Mouse (Mus musculus): ENCODE measurements around the gene Ubl5.
A peak's percentile ranks its signal among the peaks of the same experiment; 100 is the strongest.
"Not testable (repeated sequence)": the region's sequence is repeated elsewhere in the genome, so short reads cannot be mapped to it uniquely, and the experiment has no call there.

The Ubl5 gene

DNA sequence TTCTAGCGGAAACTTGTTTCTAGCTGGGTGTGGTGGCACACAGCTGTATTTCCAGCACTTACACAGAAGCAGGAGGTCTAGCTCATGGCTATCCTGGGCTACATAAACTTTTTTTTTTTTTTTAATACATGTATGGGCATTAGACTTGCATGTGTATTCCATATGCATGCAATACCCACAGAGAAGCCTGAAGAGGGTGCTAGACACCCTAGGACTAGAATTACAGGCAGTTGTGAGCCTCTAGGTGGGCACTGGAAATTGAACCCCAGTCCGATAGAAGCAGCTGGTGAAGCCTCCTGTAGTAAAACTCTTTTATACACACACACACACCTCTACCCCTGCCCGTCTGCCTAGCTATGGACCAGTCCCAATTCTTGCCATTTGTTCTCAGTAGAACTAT is 11.2 kb downstream of the Ubl5 start:
- DNase-seq (ENCODE audit: inconsistent age in 2 of 2, low spot score in 1 of 2): no peak

DNA sequence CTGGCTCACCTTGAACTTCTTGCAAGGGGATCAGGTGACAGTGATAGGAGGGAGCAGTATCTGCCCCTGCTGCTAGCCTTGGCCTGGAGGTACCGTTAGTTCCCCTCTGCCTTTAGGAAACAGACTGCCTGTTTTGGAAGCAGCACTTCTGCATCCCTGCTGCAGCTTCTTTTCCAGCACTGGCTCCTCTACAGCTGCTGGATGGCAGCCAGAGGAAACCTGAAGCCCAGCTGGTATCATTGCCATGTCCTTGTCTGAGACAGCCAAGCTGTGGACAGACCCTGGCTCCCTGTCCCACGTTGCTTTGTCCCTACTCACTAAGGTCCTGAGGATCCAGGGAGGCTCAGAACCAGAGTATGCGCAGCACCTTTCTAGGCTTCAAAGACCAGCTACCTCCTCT is 14.9 kb downstream of the Ubl5 start:
- peak; percentile 73 to 86 for DNase-seq (ENCODE audit: inconsistent age in 2 of 2, low spot score in 1 of 2)

DNA sequence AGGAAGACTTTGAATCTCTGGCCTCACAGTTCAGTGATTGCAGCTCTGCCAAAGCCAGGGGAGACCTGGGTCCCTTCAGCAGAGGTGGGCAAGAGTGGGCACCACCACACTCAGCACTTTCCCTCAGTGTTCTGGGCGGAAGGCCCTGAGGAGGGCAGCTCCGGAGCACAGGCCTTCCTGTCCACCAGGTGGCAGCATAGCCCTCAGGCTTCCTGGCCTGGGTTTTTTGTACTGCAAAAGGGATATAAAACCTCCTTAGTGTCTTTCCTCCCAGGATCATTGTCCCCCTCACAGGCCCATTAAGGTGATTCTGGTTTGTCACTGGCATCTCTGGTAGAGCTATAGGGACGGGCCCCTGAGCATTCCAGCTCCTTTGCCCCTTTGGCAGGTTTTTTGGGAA is 19.6 kb downstream of the Ubl5 start:
- DNase-seq (ENCODE audit: inconsistent age in 2 of 2, low spot score in 1 of 2): peak; percentile 54 to 83

DNA sequence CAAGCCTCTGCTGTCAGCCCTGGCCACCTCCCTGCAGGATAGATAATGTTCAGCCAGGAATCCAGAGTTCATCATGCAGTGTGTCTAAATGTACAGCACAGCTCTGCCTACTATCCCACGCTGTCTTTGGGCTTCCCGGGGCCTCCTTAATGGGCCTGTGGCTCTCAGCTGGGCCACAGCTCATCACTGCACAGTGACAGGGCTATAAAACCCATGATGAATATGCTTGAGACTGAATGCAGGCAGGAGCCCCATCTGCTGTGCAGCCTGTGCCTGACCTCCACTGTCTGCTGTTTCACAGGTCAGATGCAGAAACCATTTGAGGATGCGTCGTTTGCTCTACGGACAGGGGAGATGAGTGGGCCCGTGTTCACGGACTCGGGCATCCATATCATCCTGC is 20.2 kb downstream of the Ubl5 start:
- no peak for DNase-seq (ENCODE audit: inconsistent age in 2 of 2, low spot score in 1 of 2)

DNA sequence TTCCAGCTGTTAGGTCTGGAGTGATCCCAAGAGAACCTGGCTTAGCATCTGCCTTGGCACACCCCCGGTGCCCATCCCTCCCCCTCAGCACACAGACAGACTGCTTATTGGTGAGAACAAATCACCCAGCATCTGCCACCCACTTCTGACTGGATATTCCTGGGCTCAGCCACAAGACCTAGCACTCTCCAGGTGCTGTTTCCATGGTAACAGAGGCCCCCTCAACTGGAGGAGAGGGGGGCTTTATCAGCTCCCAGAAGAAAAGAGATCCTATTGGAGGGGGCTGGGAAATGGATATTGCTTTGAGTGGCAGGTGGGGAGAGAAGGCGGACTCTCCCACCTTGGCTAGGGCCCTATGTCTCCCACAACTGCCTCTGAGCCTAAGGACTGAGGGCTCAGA is 21.3 kb downstream of the Ubl5 start:
- no peak for DNase-seq (ENCODE audit: inconsistent age in 2 of 2, low spot score in 1 of 2)

DNA sequence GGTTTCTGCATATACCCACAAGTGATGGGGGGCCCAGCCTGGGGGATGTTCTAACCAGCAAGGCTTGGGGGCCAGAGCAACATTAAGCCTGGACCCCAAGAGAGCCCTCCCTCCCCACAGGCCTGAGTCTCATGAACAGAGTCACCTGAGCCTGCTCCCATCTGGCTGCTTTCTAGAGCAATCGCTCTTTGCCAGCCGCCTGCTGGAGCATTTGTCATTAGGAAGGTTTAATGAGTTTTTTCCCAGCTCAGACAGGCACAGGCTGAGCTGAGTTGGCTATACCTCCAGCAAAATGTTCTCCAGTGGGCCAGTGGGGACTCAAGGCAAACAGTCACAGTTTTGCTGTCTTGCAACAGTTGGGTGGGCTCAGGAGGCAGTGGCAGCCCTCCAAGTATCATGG is 21.7 kb downstream of the Ubl5 start:
- no peak for DNase-seq (ENCODE audit: inconsistent age in 2 of 2, low spot score in 1 of 2)

DNA sequence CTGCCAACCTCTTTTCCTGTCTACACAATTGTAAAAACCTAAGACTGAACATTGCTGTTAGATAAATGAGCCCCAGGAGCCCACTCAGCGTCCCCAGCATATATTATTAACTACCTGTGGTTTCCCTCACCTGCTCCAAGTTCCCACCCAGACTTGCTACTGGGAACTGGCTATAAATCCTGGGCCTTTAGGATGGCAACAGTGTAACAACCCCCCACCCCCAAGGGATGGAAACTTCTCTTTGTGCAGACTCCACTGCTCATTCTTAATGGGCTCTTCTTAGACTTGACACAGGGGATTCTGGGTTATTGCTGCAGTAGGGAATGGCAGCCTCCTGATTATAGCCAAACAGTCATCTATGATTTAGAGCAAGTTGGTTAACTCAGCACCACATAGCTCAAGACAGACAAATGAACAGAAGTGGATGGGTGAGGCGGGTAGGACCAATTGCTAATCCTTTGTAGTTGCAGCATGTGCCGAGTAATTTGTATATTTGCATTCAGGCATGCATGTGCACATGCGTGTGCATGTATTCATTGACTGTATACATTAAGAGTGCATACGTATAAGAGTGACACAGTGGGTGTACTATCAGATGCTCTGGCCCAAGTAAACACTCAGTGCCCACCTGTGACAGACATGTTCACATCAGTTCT is 22.4 kb downstream of the Ubl5 start:
- no peak for DNase-seq (ENCODE audit: inconsistent age in 2 of 2, low spot score in 1 of 2)

DNA sequence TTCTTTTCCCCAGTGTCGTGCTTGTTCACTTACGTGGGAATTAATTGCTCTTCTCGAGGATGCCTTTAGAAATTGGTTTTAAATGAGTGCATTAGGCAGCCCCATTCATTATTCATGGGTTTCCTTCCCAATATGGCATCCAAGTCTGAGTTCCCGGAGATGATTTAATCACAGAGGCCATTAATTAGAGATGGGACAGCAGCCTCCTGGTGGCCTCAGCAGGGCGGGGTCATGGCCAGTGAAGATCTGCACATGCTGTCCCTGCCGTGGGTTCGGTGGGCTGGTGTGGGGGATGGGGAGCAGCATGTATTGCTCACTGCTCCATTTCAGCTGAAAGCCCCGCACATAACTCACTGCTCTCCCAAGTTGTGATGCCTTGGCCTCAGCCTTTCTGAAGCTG is 23.2 kb downstream of the Ubl5 start:
- DNase-seq (ENCODE audit: inconsistent age in 2 of 2, low spot score in 1 of 2): peak in 1 of 2 experiments; percentile 45

DNA sequence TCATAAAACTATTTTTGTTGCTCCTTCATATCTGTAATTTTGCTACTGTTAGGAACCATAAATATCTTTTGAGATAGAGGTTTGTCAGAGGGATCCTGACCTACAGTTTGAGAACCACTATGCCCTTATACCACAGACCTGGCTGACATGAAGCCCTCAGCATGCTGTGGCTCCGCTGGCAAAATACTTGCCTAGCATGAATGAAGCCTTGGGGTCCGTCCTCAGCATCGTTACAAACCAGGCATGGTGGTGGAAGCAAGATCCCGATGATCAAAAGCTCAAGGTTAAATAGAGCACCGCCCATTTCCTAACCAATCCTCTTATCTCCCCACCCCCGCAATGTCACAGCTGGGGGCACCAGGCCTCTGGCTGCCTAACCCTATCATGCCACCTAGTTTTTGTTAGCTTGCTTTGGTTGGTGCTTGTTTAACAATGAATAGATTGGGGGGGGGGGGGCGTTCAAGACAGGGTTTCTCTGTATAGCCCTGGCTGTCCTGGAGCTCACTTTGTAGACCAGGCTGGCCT is 23.9 kb downstream of the Ubl5 start:
- no peak for DNase-seq (ENCODE audit: inconsistent age in 2 of 2, low spot score in 1 of 2)

DNA sequence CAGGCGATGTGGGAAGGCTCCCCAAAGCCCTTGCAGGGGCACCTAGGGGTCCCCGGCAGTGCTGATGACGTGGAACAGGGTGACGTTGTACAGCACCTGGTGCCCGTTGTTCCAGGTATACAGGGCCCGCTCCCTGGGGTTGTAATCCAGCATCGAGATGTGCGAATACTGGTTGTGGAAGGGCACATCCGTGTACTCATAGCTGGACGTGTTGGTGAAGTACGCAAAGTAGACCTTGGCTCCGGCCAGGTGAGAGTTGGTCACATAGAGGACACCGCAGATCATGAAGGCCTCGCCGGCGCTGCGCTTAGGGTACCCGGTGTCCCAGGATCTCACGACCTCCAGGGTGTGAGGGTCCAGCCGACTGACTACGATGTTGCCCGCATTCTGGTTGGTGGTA is 25.4 kb downstream of the Ubl5 start:
- DNase-seq (ENCODE audit: inconsistent age in 2 of 2, low spot score in 1 of 2): no peak

DNA sequence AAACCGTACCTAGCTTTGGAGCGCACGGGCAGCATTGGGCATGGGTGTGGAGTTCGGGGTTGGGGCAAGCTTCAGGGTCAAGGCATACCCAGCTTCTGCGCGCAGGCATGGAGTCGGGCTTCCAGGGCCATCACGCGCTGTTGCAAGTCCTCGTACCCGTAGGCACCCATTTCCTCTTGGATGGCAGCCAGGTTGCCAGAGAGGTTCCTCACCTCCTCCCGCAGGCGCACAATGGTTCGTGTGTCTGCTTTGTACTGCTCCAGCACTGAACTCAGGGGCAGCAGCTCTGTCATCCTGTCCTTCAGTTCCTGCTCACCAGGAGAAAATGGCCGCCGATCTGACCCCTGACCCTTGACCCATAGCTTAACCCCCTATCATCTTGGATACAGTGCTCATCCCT is 29.4 kb downstream of the Ubl5 start:
- no peak for DNase-seq (ENCODE audit: inconsistent age in 2 of 2, low spot score in 1 of 2)

DNA sequence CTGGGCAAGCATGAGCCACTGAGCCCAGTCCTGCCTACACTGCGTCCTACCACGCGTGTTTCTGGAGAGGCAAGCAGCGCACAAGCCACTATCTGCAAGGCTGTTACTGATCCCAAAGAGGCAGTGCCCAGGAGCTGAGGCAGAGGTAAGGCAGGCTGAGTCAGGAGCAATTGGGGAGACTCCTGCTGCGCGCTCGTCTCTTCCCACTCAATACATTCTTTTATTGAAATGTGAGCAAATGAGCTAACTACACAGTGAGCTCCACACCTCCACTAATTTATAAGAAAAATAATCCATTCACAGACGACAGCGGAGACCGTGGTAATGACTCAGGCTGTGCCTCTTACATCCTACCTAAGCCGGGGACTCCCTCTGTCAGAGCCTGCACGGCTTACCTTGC is 35.2 kb downstream of the Ubl5 start:
- no peak for DNase-seq (ENCODE audit: inconsistent age in 2 of 2, low spot score in 1 of 2)

DNA sequence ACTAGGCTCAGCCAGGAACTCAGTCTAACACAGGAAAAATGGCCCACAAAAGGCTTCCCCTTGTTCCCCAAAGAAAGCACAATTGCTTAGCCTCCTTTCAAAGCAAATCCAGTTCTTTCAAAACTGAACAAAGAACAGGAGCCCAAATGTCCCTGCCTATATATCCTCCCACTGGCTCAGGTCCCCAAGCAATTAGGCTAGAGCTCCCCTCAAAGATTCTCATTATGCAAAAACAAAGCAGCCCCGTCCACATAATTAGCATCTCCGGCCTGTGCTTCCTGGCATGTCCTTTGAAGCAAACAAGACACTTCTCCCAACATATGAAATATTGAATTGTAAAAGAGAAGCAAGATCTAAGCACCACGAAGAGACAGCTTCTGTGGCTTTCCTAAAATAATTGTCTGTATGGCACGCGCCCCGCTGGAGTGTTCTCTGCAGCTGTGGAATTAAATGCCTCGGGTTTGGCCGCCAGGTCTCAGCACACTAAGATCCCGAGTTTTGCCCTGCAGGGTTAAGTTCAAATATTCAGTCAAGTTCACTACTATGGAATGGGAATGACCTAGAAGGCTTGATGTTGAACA is 37.8 kb downstream of the Ubl5 start:
- no peak for DNase-seq (ENCODE audit: inconsistent age in 2 of 2, low spot score in 1 of 2)

DNA sequence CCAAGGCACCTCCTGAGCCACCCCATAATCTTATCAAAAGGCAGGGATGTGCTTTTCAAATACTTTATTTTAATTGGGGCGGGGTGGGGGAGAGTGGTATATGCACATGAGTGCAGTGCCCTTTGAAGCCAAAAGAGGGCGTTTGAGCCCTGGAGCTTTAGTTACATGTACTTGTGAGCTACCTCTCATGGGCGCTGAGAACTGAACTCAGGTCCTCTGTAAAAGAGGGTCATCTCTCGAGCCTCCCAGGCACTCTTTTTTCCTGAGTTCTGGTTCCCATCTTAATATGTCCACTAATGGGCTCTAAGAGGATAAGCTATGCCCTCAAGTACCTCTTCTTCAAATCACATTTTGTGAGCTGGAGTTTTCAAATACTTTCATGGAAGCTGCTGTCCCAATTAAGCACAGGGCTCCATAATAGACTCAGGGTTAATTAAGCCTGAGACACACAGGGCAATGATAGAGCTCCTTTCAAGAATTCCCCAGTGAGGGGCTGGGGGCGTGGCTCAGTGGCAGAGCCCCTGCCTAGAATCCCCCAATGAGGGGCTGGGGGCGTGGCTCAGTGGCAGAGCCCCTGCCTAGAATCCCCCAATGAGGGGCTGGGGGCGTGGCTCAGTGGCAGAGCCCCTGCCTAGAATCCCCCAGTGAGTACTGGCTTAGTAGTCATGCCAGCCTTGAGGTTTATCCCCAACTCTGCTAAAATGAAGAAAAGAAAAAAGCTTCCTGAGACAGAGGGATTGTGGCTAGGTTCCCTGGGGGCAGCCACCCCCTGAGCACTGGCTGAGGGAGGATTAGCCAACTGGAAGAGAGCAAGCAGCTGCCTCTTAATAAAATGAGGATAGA is 39.1 kb downstream of the Ubl5 start:
- no peak for DNase-seq (ENCODE audit: inconsistent age in 2 of 2, low spot score in 1 of 2)

DNA sequence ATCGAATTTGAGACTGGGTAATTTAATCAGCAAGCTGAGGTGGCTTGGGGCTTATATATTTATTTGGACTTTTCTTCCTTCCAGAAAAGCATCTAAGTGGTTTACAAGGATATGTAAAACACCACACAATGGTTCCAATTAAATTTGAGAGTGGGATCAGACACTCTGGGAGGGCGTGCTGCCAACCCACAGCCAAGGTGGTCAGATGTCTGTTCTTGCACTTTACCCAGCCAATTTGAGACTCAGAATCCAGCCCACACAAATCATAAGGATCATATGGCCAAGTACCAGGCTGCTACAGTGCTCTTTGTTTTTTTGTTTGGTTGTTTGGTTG is 39.7 kb downstream of the Ubl5 start:
- no peak for DNase-seq (ENCODE audit: inconsistent age in 2 of 2, low spot score in 1 of 2)

DNA sequence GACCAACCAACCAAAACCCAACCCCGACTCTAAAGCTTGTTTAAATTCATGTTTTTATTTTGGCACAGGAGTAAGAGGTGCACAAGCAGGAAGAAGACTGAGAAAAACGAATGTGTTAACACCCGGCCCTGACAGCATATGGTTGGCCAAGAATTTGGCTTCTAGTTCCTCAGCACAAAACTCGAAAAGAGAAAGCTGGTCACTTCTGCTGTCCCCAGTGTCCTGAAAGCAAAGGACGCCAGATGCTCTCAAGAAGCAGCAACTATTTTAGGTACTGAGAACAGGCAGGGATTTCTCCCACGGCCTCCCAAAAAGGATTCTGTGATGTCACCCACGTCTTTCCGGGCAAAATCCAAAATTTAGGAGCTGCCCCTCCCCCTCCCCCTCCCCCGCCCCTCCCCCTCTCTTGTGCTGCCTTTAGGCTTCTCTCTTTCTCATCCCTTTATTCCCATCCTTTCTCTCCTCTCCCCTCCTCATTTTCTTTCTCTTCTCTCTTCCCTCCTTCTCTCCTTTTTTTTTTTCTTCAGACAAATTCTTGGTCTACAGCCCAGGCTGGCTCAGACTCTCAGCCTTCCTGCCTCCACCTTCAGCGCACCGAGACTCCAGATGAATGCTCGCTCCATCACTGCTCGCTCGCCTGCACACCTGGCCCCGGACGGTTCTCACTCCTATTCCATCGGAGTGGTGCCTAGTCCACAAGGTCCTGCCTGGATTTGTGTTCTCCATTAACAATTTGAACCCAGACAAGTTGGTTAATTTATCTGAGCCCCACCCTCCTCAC is 42.6 kb downstream of the Ubl5 start:
- no peak for DNase-seq (ENCODE audit: inconsistent age in 2 of 2, low spot score in 1 of 2)

DNA sequence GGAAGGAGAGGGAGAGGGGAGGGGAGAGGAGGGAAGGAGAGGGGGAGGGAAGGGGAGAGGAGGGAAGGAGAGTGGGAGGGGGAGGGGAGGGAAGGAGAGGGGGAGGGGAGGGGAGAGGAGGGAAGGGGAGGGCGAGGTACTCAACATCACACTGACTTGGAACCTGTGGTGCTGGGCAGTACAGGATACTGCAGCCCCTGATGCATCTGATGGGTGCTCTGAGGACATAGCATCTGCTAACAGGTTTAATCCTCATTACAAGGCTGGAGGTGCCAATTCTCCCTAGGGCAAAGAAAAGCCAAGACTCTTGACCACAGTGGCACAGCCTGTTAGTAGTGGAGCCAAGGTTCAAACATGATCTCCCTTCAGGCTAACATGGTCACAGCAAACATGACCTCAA is 46.7 kb downstream of the Ubl5 start:
- DNase-seq (ENCODE audit: inconsistent age in 2 of 2, low spot score in 1 of 2): no peak

DNA sequence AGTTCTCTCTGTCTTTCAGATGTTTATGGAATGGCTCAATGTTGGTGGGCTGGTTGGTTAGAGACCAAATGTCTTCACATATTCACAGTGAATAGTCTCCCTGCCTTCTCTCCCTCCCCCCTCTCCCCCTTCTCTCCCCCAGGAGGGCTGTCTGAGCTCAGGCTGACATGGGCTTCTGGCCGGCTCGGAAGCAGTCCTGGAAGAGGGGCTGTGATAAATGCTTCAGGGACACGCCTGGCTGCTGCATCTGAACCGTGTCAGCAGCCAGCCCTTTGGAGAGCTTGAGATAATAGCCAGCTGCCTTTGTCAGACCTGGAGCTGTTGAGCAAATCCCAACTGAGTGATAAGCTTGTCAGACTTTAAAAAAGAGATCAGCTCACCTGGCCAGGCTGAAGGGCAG is 47.2 kb downstream of the Ubl5 start:
- DNase-seq (ENCODE audit: inconsistent age in 2 of 2, low spot score in 1 of 2): peak in 1 of 2 experiments; percentile 33

DNA sequence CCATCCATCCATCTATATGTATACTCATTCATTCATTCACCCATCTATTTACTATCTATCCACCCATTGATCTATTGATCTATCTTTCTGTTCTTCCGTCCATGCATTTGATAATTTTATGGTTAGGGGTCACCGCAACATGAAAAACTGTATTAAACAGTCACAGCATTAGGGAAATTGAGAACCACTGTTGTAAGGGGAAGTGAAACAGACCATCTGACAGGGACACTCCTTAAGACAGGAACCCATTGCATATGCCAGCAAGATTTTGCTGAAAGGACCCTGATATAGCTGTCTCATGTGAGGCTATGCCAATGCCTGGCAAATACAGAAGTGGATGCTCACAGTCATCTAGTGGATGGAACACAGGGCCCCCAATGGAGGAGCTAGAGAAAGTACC is 47.8 kb downstream of the Ubl5 start:
- not testable (repeated sequence) for DNase-seq (ENCODE audit: inconsistent age in 2 of 2, low spot score in 1 of 2)

DNA sequence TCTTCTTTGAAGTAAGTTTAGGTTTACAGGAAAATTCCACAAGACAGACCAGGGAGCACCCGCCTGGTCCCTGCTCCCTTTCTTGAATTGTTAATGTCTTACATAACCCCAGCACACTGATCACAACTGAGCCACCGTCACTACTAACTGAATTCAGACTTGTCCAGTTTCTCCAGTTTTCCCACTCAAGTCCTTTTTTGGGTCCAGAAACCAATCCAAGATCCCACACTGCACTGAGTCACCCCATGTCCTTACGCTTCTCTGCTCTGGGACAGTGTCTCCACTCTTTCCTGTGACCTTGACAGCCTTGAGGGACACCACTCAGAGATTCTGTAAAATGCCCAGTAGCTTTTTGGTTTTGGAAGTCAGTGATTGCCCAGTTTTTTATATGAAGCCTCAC is 50.2 kb downstream of the Ubl5 start:
- DNase-seq (ENCODE audit: inconsistent age in 2 of 2, low spot score in 1 of 2): peak; percentile 27 to 64

DNA sequence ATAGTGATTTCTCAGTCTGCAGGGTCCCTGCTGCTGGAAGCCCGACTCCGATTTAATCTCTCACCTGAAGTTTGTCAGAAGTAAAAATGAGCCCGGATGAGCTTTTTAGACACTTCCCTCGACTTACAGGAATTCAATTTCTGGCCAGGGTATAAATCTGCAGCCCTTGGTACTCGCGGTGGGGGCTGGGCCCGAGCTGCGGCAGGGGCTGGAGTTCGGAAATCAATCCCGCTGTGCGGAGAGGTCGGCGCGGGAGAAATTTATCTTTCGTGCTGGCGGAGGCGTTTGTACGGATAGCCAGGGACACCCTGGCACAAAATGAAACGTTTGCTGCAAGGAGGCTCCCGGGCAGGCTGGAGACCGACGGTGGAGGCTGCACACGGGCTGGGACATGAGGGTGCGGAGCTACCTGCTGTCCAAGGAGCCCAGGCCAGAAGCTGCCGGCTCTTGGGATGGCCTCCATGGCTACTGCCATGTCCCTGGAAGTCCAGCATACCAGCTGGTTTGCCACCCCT is 52.1 kb downstream of the Ubl5 start:
- DNase-seq (ENCODE audit: inconsistent age in 2 of 2, low spot score in 1 of 2): peak; percentile 41 to 74

All from adrenal gland, adult (tissue).